Mouse (Mus musculus): ENCODE data around the gene Defb30. TPM values are rescaled to one million over a fixed set of nuclear protein-coding genes. Genes with fewer than 3 reads are reported as not detected.

Defb30 gene
- polyA plus RNA-seq (2014; fragmentation: Illumina TruSeq; extraction: RNeasy Lipid Tissue Mini Kit (QIAGEN cat#74804); ENCODE audit: low read depth, low replicate concordance): 15.0 TPM

GRCm38 (mm10) chr14:63049910-63050370 is at the start of gene Defb30:
Gene Defb30, minus strand, starts transcription at chr14:63049960.

GRCm38 (mm10) chr14:63046691-63047090 is 3.1 kb downstream of the Defb30 start, which contains the start of gene Defb42:
Gene Defb42, plus strand, starts transcription at chr14:63046991.

GRCm38 (mm10) chr14:63011471-63011870 is 38.3 kb downstream of the Defb30 start, which contains the start of gene Defb43:
Gene Defb43, plus strand, starts transcription at chr14:63011771.

GRCm38 (mm10) chr14:62997777-62998176 is 52.0 kb downstream of the Defb30 start, which contains the start of gene Defb47:
Gene Defb47, plus strand, starts transcription at chr14:62998077.

GRCm38 (mm10) chr14:62984410-62984809 is 65.3 kb downstream of the Defb30 start, which contains the start of gene Defb48:
Gene Defb48, minus strand, starts transcription at chr14:62984510.

Other genes starting within 250 kb of the Defb30 start
- gene Wdfy2, start 212.3 kb downstream of the Defb30 start, polyA plus RNA-seq (2014; fragmentation: Illumina TruSeq; extraction: RNeasy Lipid Tissue Mini Kit (QIAGEN cat#74804); ENCODE audit: low read depth, low replicate concordance): 8.0 TPM
- gene Defb48, start 65.5 kb downstream of the Defb30 start, polyA plus RNA-seq (2014; fragmentation: Illumina TruSeq; extraction: RNeasy Lipid Tissue Mini Kit (QIAGEN cat#74804); ENCODE audit: low read depth, low replicate concordance): not detected
- not detected for gene Defb47, start 51.9 kb downstream of the Defb30 start, polyA plus RNA-seq (2014; fragmentation: Illumina TruSeq; extraction: RNeasy Lipid Tissue Mini Kit (QIAGEN cat#74804); ENCODE audit: low read depth, low replicate concordance)
- not detected for gene Defb43, start 38.2 kb downstream of the Defb30 start, polyA plus RNA-seq (2014; fragmentation: Illumina TruSeq; extraction: RNeasy Lipid Tissue Mini Kit (QIAGEN cat#74804); ENCODE audit: low read depth, low replicate concordance)
- not detected for gene Defb42, start 3.0 kb downstream of the Defb30 start, polyA plus RNA-seq (2014; fragmentation: Illumina TruSeq; extraction: RNeasy Lipid Tissue Mini Kit (QIAGEN cat#74804); ENCODE audit: low read depth, low replicate concordance)

Data from testis, adult 10 weeks (tissue).